Mouse (Mus musculus) megakaryocyte progenitor cell, adult 5-6 weeks (primary cell): ENCODE data around the gene Gdpd4. TPM values are rescaled to one million over a fixed set of nuclear protein-coding genes. Genes with fewer than 3 reads are reported as not detected.

Source experiments
- ATAC-seq: replicated peaks from 2 replicates; pipeline ENCODE4 v1.8.0; 2016; ENCODE audit warnings: mild to moderate bottlenecking, moderate TSS enrichment, inconsistent platforms; ENCODE audit not compliant: poor library complexity
- total RNA-seq, 2 experiments: library from RNA; stranded (forward) in 1 of 2; stranded (reverse) in 1 of 2; fragments of 157-497, 149-512 nt in 1 of 2; fragments of 200-1000 nt in 1 of 2; gene quantifications; 2 replicates each; pipeline versions ENCODE4 v1.2.3 to v1.2.4; 2015 to 2017

Gene Gdpd4
- total RNA-seq, 2 experiments from 2014 or later, result not detected

GRCm38 (mm10) chr7:98084541-98085293 is 165.0 kb downstream of the Gdpd4 start:
- ATAC-seq, result peak; percentile 49

DNA sequence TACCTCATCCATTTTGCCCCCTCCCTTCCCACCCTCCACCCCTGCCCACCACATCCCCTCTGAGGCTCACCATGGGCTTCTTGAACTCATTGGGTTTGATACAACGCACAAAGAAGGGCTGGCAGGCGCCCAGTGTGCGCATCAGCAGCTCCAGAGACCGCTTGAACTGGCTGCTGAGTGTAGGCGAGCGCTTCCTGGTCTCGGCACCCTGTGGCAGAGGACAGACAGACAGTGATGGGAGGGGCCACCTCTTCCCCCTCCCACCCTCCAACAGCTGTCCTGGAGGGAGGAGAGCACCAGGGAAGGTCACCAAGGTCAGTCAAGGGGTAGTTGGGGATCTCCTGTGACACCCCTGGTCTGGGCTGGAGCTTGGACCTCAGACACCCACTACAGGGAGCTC is 165.6 kb downstream of the Gdpd4 start:
- peak; percentile 47 for ATAC-seq

DNA sequence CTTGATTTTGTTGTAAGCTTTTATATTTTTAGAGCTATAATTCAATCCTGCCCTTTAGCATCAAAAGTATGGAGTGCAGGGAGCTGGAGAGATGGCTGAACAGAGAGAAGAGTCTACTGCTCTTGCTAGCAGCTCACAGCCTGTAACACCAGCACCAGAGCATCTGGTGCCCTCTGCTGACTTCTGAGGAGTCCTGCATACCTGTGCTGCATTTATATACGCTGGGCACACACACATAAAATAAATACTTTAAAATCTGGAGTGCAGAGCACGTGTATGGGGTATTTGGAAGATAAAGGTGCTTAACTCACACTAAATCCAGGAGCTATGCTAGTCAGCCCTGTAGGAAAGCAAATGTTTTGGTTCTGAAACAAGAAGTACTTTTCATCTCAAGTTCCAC is 166.6 kb downstream of the Gdpd4 start:
- peak; percentile 56; the same call in 1 of the 2 replicates for ATAC-seq

GRCm38 (mm10) chr7:98095852-98096251 is 176.1 kb downstream of the Gdpd4 start:
- peak; percentile 85 for ATAC-seq

DNA sequence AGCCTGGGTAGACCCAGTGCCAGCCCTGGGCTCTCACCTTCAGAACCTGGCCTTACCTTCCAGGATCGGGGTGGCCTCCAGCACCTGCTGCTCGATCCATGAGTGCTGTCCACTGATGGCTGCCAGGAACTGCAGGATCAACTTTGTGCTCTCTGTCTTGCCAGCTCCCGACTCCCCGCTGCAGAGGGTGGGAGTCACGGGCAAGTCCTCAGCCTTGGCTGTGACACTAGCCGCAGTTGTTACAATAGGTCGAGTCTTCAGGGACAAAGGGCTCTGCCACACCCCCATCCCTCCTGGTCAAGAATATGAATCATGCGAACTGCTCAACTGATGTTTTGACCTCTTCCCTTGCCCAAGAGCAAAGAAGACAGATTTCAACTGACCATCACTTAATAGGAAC is 177.8 kb downstream of the Gdpd4 start:
- no peak for ATAC-seq

Other genes starting within 250 kb of the Gdpd4 start
- 165 and 166 TPM in 2 replicates for gene Clns1a, start 223.3 kb upstream of the Gdpd4 start, total RNA-seq (2015)
- 163 and 168 TPM in 2 replicates for gene Clns1a, start 223.3 kb upstream of the Gdpd4 start, total RNA-seq (2017)
- 4.1 and 4.3 TPM in 2 replicates for gene Aqp11, start 181.7 kb upstream of the Gdpd4 start, total RNA-seq (2015)
- 2.9 and 3.9 TPM in 2 replicates for gene Aqp11, start 181.7 kb upstream of the Gdpd4 start, total RNA-seq (2017)
- 41.0 and 51.5 TPM in 2 replicates for gene Pak1, start 131.4 kb upstream of the Gdpd4 start, total RNA-seq (2015)
- 48.3 and 51.7 TPM in 2 replicates for gene Pak1, start 131.4 kb upstream of the Gdpd4 start, total RNA-seq (2017)
- gene Myo7a, start 199.6 kb downstream of the Gdpd4 start, total RNA-seq (2015), result 16.0 and 17.1 TPM in 2 replicates
- gene Myo7a, start 199.6 kb downstream of the Gdpd4 start, total RNA-seq (2017), result 22.0 and 29.0 TPM in 2 replicates
- gene Omp, start 225.5 kb downstream of the Gdpd4 start, total RNA-seq (2015), result 0.25 and 0.32 TPM in 2 replicates
- gene Omp, start 225.5 kb downstream of the Gdpd4 start, total RNA-seq (2017), result 0.12 TPM in 1 of 2 replicates, not detected in the other